Mouse (Mus musculus) embryonic facial prominence, embryonic 15.5 days (tissue): Measurements from ENCODE around the gene Cd40. TPM values are rescaled to one million over a fixed set of nuclear protein-coding genes. Genes with fewer than 3 reads are reported as not detected.

Experiments used
- ATAC-seq: fragments of 200-750 bp; cut with Nextera tagmentation; 2 replicates; pipeline ENCODE4 v1.8.0; 2017; ENCODE audit warnings: low read depth, moderate TSS enrichment; ENCODE audit not compliant: insufficient number of reproducible peaks, low FRiP score, low TSS enrichment
- H3K27ac ChIP-seq: fragments of 300-500 bp; sonication (generic); replicated peaks from 2 replicates; pipeline ENCODE4 v1.5.1; 2015; ENCODE audit warnings: mild to moderate bottlenecking, inconsistent platforms
- H3K27me3 ChIP-seq: fragments of 300-500 bp; sonication (generic); 2 replicates; pipeline ENCODE4 v1.6.1; 2015; ENCODE audit warnings: inconsistent platforms
- H3K36me3 ChIP-seq: fragments of 300-500 bp; sonication (generic); 2 replicates; pipeline ENCODE4 v1.6.1; 2015; ENCODE audit warnings: mild to moderate bottlenecking, inconsistent platforms
- H3K4me1 ChIP-seq: fragments of 300-500 bp; sonication (generic); 2 replicates; pipeline ENCODE4 v1.6.1; 2015; ENCODE audit warnings: inconsistent platforms
- H3K4me2 ChIP-seq: fragments of 300-500 bp; sonication (generic); replicated peaks from 2 replicates; pipeline ENCODE4 v1.6.1; 2015; ENCODE audit warnings: mild to moderate bottlenecking, inconsistent platforms
- H3K4me3 ChIP-seq: fragments of 300-500 bp; sonication (generic); replicated peaks from 2 replicates; pipeline ENCODE4 v1.5.1; 2015; ENCODE audit warnings: mild to moderate bottlenecking, inconsistent platforms
- H3K9ac ChIP-seq: fragments of 300-500 bp; sonication (generic); 2 replicates; pipeline ENCODE4 v1.6.1; 2015; ENCODE audit warnings: inconsistent platforms
- H3K9me3 ChIP-seq: fragments of 300-500 bp; sonication (generic); replicated peaks from 2 replicates; pipeline ENCODE4 v1.6.1; 2016; ENCODE audit warnings: inconsistent platforms
- WGBS: fragments of 180-500 bp; shearing (Covaris S2); methylation state at CpG from one replicate; pipeline ENCODE4 v1.1.7; 2015; 5-methylcytosine and 5-hydroxymethylcytosine counted together
- polyA plus RNA-seq: library from polyadenylated mRNA; unstranded; fragments of >200 nt; fragmentation: Nextera tagmentation; extraction: Ambion mirVana; gene quantifications from 2 replicates; pipeline ENCODE4 v1.2.1, GENCODE M21; 2015

Gene Cd40
- polyA plus RNA-seq, 1 experiment from 2014 or later: 7.7 TPM

- Histone ChIP-seq H3K36me3 (no peaks in the 10 kb centered on the region), H3K27ac (peak within 1 kb of the TSS; percentile 78), H3K4me2 (peak within 1 kb of the TSS; percentile 66), H3K27me3 (no peaks in the 10 kb centered on the region), H3K9me3 (no peaks in the 10 kb centered on the region), H3K4me1 (peaks cover 26% of the 10 kb centered on the region), H3K9ac (peak within 1 kb of the TSS; percentile 81), H3K4me3 (peak within 1 kb of the TSS; percentile 74)
- WGBS: under 1% methylated on average over 98 of the region's 111 CpGs
- peak; percentile 96 for ATAC-seq
Observed at GRCm38 (mm10) chr2:165034131-165035057, 21.0 kb upstream of the Cd40 start, which contains the start of gene Ncoa5. TSS of gene Ncoa5 (minus strand) at chr2:165034867.

DNA sequence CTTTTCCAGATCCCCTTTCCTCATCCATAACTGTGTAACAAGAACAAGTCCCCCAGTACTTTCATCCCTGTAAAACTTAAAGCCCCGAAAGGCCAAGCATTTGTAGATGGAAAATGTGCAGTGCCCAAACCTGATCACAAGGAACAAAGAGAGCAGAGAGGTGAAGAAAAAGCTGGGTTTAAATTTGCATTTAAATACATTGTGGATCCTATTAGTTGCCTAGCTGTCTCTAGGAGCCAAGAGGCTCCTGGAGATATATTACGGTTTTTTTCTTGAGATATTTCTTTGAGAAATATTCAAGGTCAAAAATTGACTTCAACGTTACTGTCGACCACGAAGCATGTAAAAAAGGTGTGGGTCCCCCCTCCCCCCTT, 20.4 kb upstream of the Cd40 start:
- Histone ChIP-seq H3K4me3 (peak overlapping the region; percentile 74), H3K27ac (peak overlapping the region; percentile 51; the same call in 1 of the 2 replicates), H3K36me3 (no peaks in the 10 kb centered on the region), H3K4me1 (peaks cover 26% of the 10 kb centered on the region), H3K9ac (no peak overlapping the region), H3K4me2 (peak overlapping the region; percentile 66), H3K27me3 (no peaks in the 10 kb centered on the region), H3K9me3 (no peaks in the 10 kb centered on the region)
- no peak for ATAC-seq
- 29% methylated on average over 5 of the region's 5 CpGs for WGBS

GRCm38 (mm10) chr2:165037415-165037814, 18.0 kb upstream of the Cd40 start:
- WGBS: 64% methylated on average over 4 of the region's 4 CpGs
- no peak overlapping the region for H3K9ac ChIP-seq
- H3K4me2 ChIP-seq: no peak overlapping the region
- no peaks in the 10 kb centered on the region for H3K27me3 ChIP-seq
- no peaks in the 10 kb centered on the region for H3K9me3 ChIP-seq
- H3K27ac ChIP-seq: no peak overlapping the region
- H3K4me1 ChIP-seq: peaks cover 18% of the 10 kb centered on the region
- no peak for ATAC-seq
- H3K4me3 ChIP-seq: no peak overlapping the region
- H3K36me3 ChIP-seq: no peaks in the 10 kb centered on the region

DNA sequence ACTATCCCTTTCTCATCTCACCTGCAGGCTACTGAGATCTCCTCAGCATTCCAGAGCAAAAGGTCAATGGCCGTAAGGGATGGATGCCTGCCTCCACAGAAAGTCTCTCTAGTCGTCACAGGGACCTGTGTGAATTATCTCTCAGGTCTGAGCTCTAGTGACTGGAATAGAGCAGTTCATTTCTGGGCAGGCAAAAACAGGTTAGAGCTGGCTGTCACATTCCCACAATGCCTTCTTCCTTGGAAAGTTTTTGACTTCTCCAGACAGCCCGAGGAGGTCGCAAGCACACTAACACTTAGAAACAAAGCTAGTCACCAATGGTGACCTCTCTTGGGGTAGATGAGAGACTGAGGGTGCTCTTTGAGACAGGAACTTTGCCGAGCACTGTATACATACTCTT, 13.3 kb upstream of the Cd40 start:
- H3K4me2 ChIP-seq: no peak overlapping the region
- no peaks in the 10 kb centered on the region for H3K4me1 ChIP-seq
- H3K9ac ChIP-seq: no peak overlapping the region
- ATAC-seq: no peak
- WGBS: 62% methylated on average over 5 of the region's 5 CpGs
- no peaks in the 10 kb centered on the region for H3K36me3 ChIP-seq
- H3K27ac ChIP-seq: no peak overlapping the region
- no peaks in the 10 kb centered on the region for H3K9me3 ChIP-seq
- H3K4me3 ChIP-seq: no peak overlapping the region
- H3K27me3 ChIP-seq: peaks cover 4% of the 10 kb centered on the region; the same call in 1 of the 2 replicates

DNA sequence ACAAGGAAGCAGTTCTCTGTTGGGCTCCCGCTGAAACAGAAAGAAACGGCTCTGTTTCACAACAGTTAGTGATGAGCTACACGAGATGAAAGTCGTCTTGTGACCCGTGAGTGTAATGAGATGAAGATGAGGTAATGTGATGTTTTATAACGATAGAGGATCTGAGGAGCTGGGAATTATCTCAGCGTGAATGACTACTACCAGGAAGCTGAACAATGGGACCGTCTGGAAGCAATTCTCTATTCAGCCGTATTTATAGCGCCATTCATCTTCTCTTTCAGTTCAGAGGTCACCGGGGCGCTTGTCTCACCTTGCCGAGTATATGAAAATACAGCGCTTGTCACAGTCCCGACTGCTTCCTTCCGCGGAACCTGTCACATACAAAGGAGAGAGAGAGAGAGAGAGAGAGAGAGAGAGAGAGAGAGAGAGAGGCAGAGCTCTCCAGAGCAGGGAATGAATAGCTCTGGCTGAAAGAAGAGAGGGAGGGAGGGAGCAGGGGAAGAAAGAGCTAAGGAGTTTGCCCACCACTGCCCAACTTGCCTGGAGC, 12.3 kb upstream of the Cd40 start:
- H3K4me2 ChIP-seq: 0 out of 2 replicates have a peak overlapping the region, but pooled peaks have one; percentile 15
- no peaks in the 10 kb centered on the region for H3K36me3 ChIP-seq
- no peaks in the 10 kb centered on the region for H3K4me1 ChIP-seq
- H3K4me3 ChIP-seq: no peak overlapping the region
- no peak overlapping the region for H3K27ac ChIP-seq
- no peak overlapping the region for H3K9ac ChIP-seq
- 9% methylated on average over 17 of the region's 17 CpGs for WGBS
- peaks cover 4% of the 10 kb centered on the region; the same call in 1 of the 2 replicates for H3K27me3 ChIP-seq
- no peak for ATAC-seq
- no peaks in the 10 kb centered on the region for H3K9me3 ChIP-seq

DNA sequence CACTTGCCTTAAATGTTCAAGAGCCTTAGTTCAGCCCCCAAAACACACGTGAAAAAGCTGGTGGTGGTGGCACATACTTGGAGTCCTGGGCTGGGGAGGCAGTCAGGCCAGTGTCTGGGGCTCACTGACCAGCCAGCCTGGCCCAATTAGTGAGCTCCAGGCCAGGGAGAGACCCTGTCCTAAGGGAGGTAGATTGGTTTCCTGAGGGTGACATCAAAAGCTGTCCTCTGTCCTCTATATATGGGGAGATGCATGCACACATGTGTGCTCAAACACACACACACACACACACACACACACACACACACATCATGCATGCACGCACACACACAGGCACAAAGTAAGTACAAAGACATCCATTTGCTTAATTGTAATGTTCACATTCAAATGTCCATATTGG, 11.7 kb upstream of the Cd40 start:
- ATAC-seq: no peak
- WGBS: 61% methylated on average over 2 of the region's 2 CpGs
- Histone ChIP-seq H3K36me3 (no peaks in the 10 kb centered on the region), H3K27me3 (peaks cover 4% of the 10 kb centered on the region; the same call in 1 of the 2 replicates), H3K4me3 (no peak overlapping the region), H3K4me1 (no peaks in the 10 kb centered on the region), H3K4me2 (no peak overlapping the region), H3K9me3 (no peaks in the 10 kb centered on the region), H3K27ac (no peak overlapping the region), H3K9ac (no peak overlapping the region)

- 69% methylated on average over 5 of the region's 5 CpGs for WGBS
Observed at GRCm38 (mm10) chr2:165049044-165049443, 6.4 kb upstream of the Cd40 start.

DNA sequence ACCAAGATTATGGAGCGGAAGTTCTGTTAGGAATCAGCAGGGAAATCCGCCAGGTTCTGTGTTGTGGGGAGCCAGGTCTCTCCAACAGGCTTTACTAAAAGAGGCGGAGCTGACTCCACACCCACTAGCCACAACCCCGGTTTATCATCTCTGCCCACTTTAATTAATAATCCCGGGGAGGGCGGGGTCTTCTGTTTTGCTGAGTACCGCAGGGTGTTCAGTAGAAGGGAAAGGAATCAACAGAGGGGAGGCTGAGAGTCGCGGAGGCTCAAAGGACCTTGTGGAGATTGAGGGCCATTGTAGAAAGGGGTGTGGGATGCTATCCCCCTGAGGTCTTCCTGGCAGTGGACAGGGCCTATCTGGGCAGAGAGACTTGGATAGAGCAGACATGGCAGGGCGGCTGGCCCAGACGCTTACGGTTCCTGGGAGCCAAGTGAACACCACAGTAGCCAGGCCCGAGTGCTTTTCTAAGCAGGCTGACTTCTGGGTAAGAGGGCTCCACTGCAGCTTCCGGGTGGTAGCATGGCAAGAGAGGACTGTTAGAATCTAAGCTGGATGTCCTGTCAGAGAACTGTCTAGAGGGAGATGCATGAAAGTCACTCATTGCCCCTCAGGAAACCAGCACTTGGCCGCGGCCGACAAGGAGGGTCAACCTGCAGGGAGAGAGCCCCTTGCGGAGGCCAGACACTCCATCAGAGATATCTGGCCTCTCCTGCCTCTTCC, 4.4 kb upstream of the Cd40 start:
- H3K9me3 ChIP-seq: no peaks in the 10 kb centered on the region
- ATAC-seq: no peak
- no peak overlapping the region for H3K4me2 ChIP-seq
- no peaks in the 10 kb centered on the region for H3K27me3 ChIP-seq
- WGBS: 70% methylated on average over 18 of the region's 18 CpGs
- H3K9ac ChIP-seq: no peak overlapping the region
- no peak overlapping the region for H3K27ac ChIP-seq
- H3K36me3 ChIP-seq: no peaks in the 10 kb centered on the region
- peaks cover 7% of the 10 kb centered on the region; the same call in 1 of the 2 replicates for H3K4me1 ChIP-seq
- H3K4me3 ChIP-seq: no peak overlapping the region

More at GRCm38 (mm10) chr2:165049044-165049443, 6.4 kb upstream of the Cd40 start:
- Histone ChIP-seq H3K27me3 (no peaks in the 10 kb centered on the region), H3K4me1 (no peaks in the 10 kb centered on the region), H3K9me3 (no peaks in the 10 kb centered on the region), H3K4me3 (no peak overlapping the region), H3K27ac (no peak overlapping the region), H3K36me3 (no peaks in the 10 kb centered on the region), H3K9ac (no peak overlapping the region), H3K4me2 (no peak overlapping the region)
- ATAC-seq: no peak

- no peaks in the 10 kb centered on the region for H3K36me3 ChIP-seq
- H3K27me3 ChIP-seq: peaks cover 4% of the 10 kb centered on the region; the same call in 1 of the 2 replicates
- no peak overlapping the region for H3K27ac ChIP-seq
- no peak overlapping the region for H3K4me3 ChIP-seq
- ATAC-seq: no peak
- H3K9ac ChIP-seq: no peak overlapping the region
- H3K4me2 ChIP-seq: no peak overlapping the region
- H3K9me3 ChIP-seq: no peaks in the 10 kb centered on the region
- H3K4me1 ChIP-seq: peaks cover 7% of the 10 kb centered on the region; the same call in 1 of the 2 replicates
- WGBS: 27% methylated on average over 11 of the region's 11 CpGs
Observed at GRCm38 (mm10) chr2:165051566-165051965, 3.9 kb upstream of the Cd40 start.

DNA sequence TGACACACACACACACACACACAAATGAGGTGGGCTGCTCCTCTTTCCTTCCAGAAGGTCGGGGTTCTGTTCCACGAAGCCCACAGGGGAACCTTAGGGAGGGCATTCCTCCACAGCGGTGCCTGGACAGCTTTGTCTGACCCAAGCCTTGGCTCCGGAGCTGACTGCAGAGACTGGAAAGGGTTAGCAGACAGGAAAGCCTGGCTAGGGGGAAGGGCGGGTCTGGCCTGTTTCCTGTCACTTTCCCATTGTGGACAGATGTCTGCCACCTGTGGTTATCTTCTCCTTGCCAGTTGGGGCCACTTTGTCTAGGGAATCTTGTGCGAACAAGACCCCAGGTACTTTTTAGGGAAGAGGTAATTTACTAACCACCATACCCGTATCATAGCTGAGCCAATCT, 478 bp downstream of the Cd40 start:
- H3K4me3 ChIP-seq: peak overlapping the region; percentile 31
- ATAC-seq: no peak

More for the DNA sequence above, 478 bp downstream of the Cd40 start:
- Histone ChIP-seq H3K4me1 (peaks cover 7% of the 10 kb centered on the region; the same call in 1 of the 2 replicates), H3K4me2 (peak overlapping the region; percentile 45), H3K27me3 (peaks cover 7% of the 10 kb centered on the region; the same call in 1 of the 2 replicates), H3K9me3 (no peaks in the 10 kb centered on the region), H3K9ac (no peak overlapping the region), H3K27ac (no peak overlapping the region), H3K36me3 (no peaks in the 10 kb centered on the region)
- 5% methylated on average over 7 of the region's 7 CpGs for WGBS
